Mouse (Mus musculus): ENCODE results near the gene Ogfod1.

GRCm38 (mm10) chr8:94037806-94038205 is 808 bp downstream of the Ogfod1 start:
- TF ChIP-seq GATA1 (IDR thresholded peaks at IDR 0.05; ENCODE audit: low read length) = no peak
- no peak for TF ChIP-seq TAL1 (IDR thresholded peaks at IDR 0.05; ENCODE audit: low read length)
